In genomic region chr4:129995255-129995654, GRCm38 (mm10) we compare ENCODE assay signal across 17 mouse cellular contexts. TPM values are rescaled to one million over a fixed set of nuclear protein-coding genes. Genes with fewer than 3 reads are reported as not detected.
DNase-seq lines count a peak whose midpoint lies in the region; ATAC-seq and TF ChIP-seq lines count a peak whose summit lies in the region.
"Had no signal": no experiment of that assay in that cellular context is flagged by ENCODE, and none has a peak within 500 bp of the region (broad histone marks: within the 10 kb centered on the region; RNA-seq: fewer than 3 reads in every experiment).

No protein-coding gene starts in this region.

- H3K27ac ChIP-seq in forebrain, embryonic 14.5 days (ENCODE audit: low read depth, low read length), result peak overlapping the region; percentile 44
- no peak overlapping the region for H3K27ac ChIP-seq in forebrain, embryonic 10.5 days
- H3K27ac ChIP-seq in layer of hippocampus, adult 2 months, result peak overlapping the region; percentile 89
- H3K27ac ChIP-seq in forebrain, postnatal 0 days (ENCODE audit: low read depth, low read length), result peak overlapping the region; percentile 74
- H3K27ac ChIP-seq: embryonic facial prominence, embryonic 10.5 days; hindbrain, embryonic 12.5 days; intestine, embryonic 15.5 days had no signal

- no peak for DNase-seq in forebrain, embryonic 14.5 days (ENCODE audit: low spot score)
- DNase-seq in forebrain, embryonic 10.5 days (ENCODE audit: extremely low spot score, low spot score), result no peak
- DNase-seq in layer of hippocampus, adult 2 months (ENCODE audit: low spot score in 2 of 2), result no peak
- DNase-seq in layer of hippocampus, adult 18-20 months (ENCODE audit: low spot score in 2 of 2), result no peak
- peak; percentile 71 for DNase-seq in brain, adult 2 months (ENCODE audit: low read depth, low spot score)
- peak; percentile 43 for DNase-seq in forebrain, postnatal 0 days
- DNase-seq in layer of hippocampus, adult 9-10 months (ENCODE audit: low spot score), result no peak
- DNase-seq: adrenal gland, postnatal 14 days; cerebellum, adult 18-20 months; cerebellum, postnatal 36 days; gastrocnemius, postnatal 36 days; heart, adult 11 months; heart, postnatal 10 days; heart, postnatal 4 days had no signal

- H3K4me3 ChIP-seq in forebrain, embryonic 14.5 days (ENCODE audit: low read depth, low read length), result no peak overlapping the region
- no peak overlapping the region for H3K4me3 ChIP-seq in forebrain, embryonic 10.5 days
- H3K4me3 ChIP-seq in layer of hippocampus, adult 2 months, result peak overlapping the region; percentile 35; the same call in 1 of the 2 replicates
- no peak overlapping the region for H3K4me3 ChIP-seq in forebrain, postnatal 0 days (ENCODE audit: low read depth, low read length)
- H3K4me3 ChIP-seq: embryonic facial prominence, embryonic 10.5 days; hindbrain, embryonic 12.5 days; intestine, embryonic 15.5 days had no signal

- H3K9ac ChIP-seq in forebrain, embryonic 14.5 days (ENCODE audit: low read length), result no peak overlapping the region
- peak overlapping the region; percentile 10; the same call in 1 of the 2 replicates for H3K9ac ChIP-seq in forebrain, postnatal 0 days
- H3K9ac ChIP-seq: hindbrain, embryonic 12.5 days; intestine, embryonic 15.5 days had no signal

- H3K36me3 ChIP-seq in forebrain, embryonic 14.5 days (ENCODE audit: control insufficient read depth, insufficient read depth, low read length), result peaks cover 27% of the 10 kb centered on the region
- H3K36me3 ChIP-seq in forebrain, embryonic 10.5 days (replicated peaks), result peaks cover 3% of the 10 kb centered on the region; the same call in 1 of the 2 replicates
- peaks cover 23% of the 10 kb centered on the region for H3K36me3 ChIP-seq in forebrain, postnatal 0 days (ENCODE audit: insufficient read depth)
- H3K36me3 ChIP-seq: intestine, embryonic 15.5 days had no signal

- no peak for TF ChIP-seq CTCF in layer of hippocampus, adult 2 months (conservative IDR thresholded peaks at IDR 0.05)
- TF ChIP-seq CTCF in forebrain, postnatal 0 days (IDR thresholded peaks at IDR 0.05; ENCODE audit: low read depth), result no peak

- ATAC-seq in forebrain, embryonic 14.5 days, result no peak
- ATAC-seq in forebrain, postnatal 0 days, result peak; percentile 28; the same call in 1 of the 2 replicates
- ATAC-seq: intestine, embryonic 15.5 days had no signal

- no peak overlapping the region for H3K4me2 ChIP-seq in forebrain, embryonic 14.5 days (ENCODE audit: low read length)
- H3K4me2 ChIP-seq in forebrain, postnatal 0 days (ENCODE audit: low read depth), result no peak overlapping the region
- H3K4me2 ChIP-seq: hindbrain, embryonic 12.5 days; intestine, embryonic 15.5 days had no signal

- no peaks in the 10 kb centered on the region for H3K27me3 ChIP-seq in forebrain, embryonic 14.5 days (replicated peaks; ENCODE audit: control insufficient read depth, insufficient read depth, low read length)
- H3K27me3 ChIP-seq in forebrain, embryonic 10.5 days (ENCODE audit: poor library complexity, severe bottlenecking), result peaks cover 66% of the 10 kb centered on the region
- no peaks in the 10 kb centered on the region for H3K27me3 ChIP-seq in forebrain, postnatal 0 days (ENCODE audit: insufficient read depth, low read length)

- H3K4me1 ChIP-seq in forebrain, embryonic 14.5 days (ENCODE audit: control insufficient read depth, insufficient read depth, low read length), result peaks cover 9% of the 10 kb centered on the region
- H3K4me1 ChIP-seq in forebrain, embryonic 10.5 days, result peaks cover 18% of the 10 kb centered on the region
- H3K4me1 ChIP-seq in forebrain, postnatal 0 days (ENCODE audit: insufficient read depth), result peaks cover 23% of the 10 kb centered on the region
- H3K4me1 ChIP-seq: intestine, embryonic 15.5 days had no signal

- 76% methylated on average over 8 of the region's 8 CpGs for WGBS in forebrain, embryonic 14.5 days
- 86% methylated on average over 8 of the region's 8 CpGs for WGBS in forebrain, embryonic 10.5 days
- 65% methylated on average over 8 of the region's 8 CpGs for WGBS in forebrain, postnatal 0 days

- H3K9me3 ChIP-seq in forebrain, embryonic 14.5 days (replicated peaks; ENCODE audit: control insufficient read depth, low read length), result no peaks in the 10 kb centered on the region
- H3K9me3 ChIP-seq in forebrain, embryonic 10.5 days, result no peaks in the 10 kb centered on the region
- no peaks in the 10 kb centered on the region for H3K9me3 ChIP-seq in forebrain, postnatal 0 days (ENCODE audit: low read length)
- H3K9me3 ChIP-seq: embryonic facial prominence, embryonic 10.5 days; hindbrain, embryonic 12.5 days; intestine, embryonic 15.5 days had no signal

RNA-seq across cellular contexts. Expression of gene Adgrb2, which starts 10.6 kb away (rescaled TPM):
- polyA plus RNA-seq in forebrain, embryonic 14.5 days (2014; fragmentation: Nextera tagmentation; extraction: Ambion mirVana), result 6.6 and 12.3 TPM in 2 replicates
- 0.84 and 1.4 TPM in 2 replicates for polyA plus RNA-seq in forebrain, embryonic 10.5 days (2016; fragmentation: Nextera tagmentation; extraction: Ambion mirVana)
- total RNA-seq in layer of hippocampus, adult 2 months (2021), result 100 to 1,000 TPM; 549 to 563 TPM
- 100 to 1,000 TPM; 515 to 540 TPM for total RNA-seq in layer of hippocampus, adult 18-20 months (2021)
- total RNA-seq in forebrain, postnatal 0 days (2014; rRNA removed), result 195 and 216 TPM in 2 replicates
- 15.8 and 18.3 TPM in 2 replicates for polyA plus RNA-seq in forebrain, postnatal 0 days (2015; fragmentation: Nextera tagmentation; extraction: Ambion mirVana)

RNA-seq across cellular contexts. Expression of gene Col16a1, which starts 52.4 kb away (rescaled TPM):
- polyA plus RNA-seq in forebrain, embryonic 14.5 days (2014; fragmentation: Nextera tagmentation; extraction: Ambion mirVana), result 4.0 and 5.7 TPM in 2 replicates
- polyA plus RNA-seq in forebrain, embryonic 10.5 days (2016; fragmentation: Nextera tagmentation; extraction: Ambion mirVana), result 2.3 and 2.4 TPM in 2 replicates
- total RNA-seq in layer of hippocampus, adult 2 months (2021), result 10 to 100 TPM; 14.5 to 15.2 TPM
- total RNA-seq in layer of hippocampus, adult 18-20 months (2021), result 10 to 100 TPM; 11.3 to 12.2 TPM
- 21.8 and 29.7 TPM in 2 replicates for total RNA-seq in forebrain, postnatal 0 days (2014; rRNA removed)
- polyA plus RNA-seq in forebrain, postnatal 0 days (2015; fragmentation: Nextera tagmentation; extraction: Ambion mirVana), result 6.8 and 7.5 TPM in 2 replicates

Comparison
In these comparisons a context has a peak if more than half of its experiments do, and no peak if none do; other contexts are left out.
1. DNase-seq: peak in brain, adult 2 months (single experiment) and forebrain, postnatal 0 days (single experiment); none in forebrain, embryonic 14.5 days (single experiment), forebrain, embryonic 10.5 days (single experiment), layer of hippocampus, adult 2 months (0 of 2), layer of hippocampus, adult 18-20 months (0 of 2) and layer of hippocampus, adult 9-10 months (single experiment).